Mouse (Mus musculus): ENCODE data around the gene Tnfrsf21. TPM values are rescaled to one million over a fixed set of nuclear protein-coding genes. Genes with fewer than 3 reads are reported as not detected.

The Tnfrsf21 gene
- polyA plus RNA-seq, 1 experiment from 2014 or later: 36.9 TPM

DNA sequence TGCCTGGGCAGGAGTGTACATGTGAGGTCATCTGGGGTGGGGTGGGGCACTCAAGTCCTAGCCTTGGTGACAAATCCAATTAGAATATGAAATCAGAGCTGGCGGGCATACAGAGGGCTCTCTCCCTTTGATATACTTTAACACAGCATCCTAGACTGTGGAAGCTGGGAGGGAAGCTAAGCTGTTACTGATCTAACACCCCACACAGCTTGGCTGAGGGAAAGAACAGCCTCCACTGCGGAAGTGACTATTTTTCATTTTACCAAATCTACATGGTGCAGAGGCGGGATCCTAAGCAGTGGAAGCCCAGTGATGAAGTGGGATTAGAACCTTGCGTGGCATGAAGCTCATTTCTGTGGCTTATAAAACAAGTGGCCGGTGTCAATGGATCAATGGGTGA, 4.7 kb downstream of the Tnfrsf21 start:
- 92% methylated on average over 5 of the region's 5 CpGs for WGBS
- no peak overlapping the region for H3K9ac ChIP-seq (ENCODE audit: low read length)
- no peaks in the 10 kb centered on the region for H3K27me3 ChIP-seq (ENCODE audit: control insufficient read depth, insufficient read depth, low read length)
- ATAC-seq (ENCODE audit: low FRiP score, low TSS enrichment) (no peak), DNase-seq (ENCODE audit: low spot score) (peak; percentile 29)
- no peaks in the 10 kb centered on the region for H3K9me3 ChIP-seq (ENCODE audit: control insufficient read depth, low read length)
- no peaks in the 10 kb centered on the region for H3K4me1 ChIP-seq (replicated peaks; ENCODE audit: control insufficient read depth, insufficient read depth)
- no peak overlapping the region for H3K4me2 ChIP-seq (replicated peaks; ENCODE audit: low read depth)
- TF ChIP-seq EP300 (optimal IDR thresholded peaks at IDR 0.05) (no peak), CTCF (IDR thresholded peaks at IDR 0.05; ENCODE audit: low read depth) (no peak)
- no peak overlapping the region for H3K27ac ChIP-seq (replicated peaks)
- no peak overlapping the region for H3K4me3 ChIP-seq (ENCODE audit: low read depth, low read length)
- H3K36me3 ChIP-seq (ENCODE audit: control insufficient read depth, insufficient read depth, low read length): no peaks in the 10 kb centered on the region

DNA sequence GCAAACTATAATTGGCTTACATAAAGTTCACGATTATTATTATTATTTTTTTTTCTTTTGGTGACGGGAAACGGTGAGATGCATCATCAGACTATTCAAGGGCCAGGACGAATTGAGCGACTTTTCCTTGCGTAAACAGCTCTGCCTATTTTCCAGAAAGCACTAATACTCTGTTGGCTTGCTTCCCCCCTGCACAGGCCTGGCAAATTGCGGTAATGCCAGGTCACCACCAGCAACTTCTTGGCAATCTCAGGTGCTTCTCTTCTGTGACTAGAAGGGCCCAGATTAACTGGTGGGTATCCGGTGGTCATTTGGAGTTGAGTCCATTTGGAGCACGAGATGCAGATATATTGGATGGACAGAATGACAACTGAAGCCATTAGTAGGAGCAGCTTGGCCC, 5.7 kb downstream of the Tnfrsf21 start:
- DNase-seq (ENCODE audit: low spot score): no peak
- Histone ChIP-seq H3K9me3 (ENCODE audit: control insufficient read depth, low read length) (no peaks in the 10 kb centered on the region), H3K9ac (ENCODE audit: low read length) (no peak overlapping the region), H3K4me1 (replicated peaks; ENCODE audit: control insufficient read depth, insufficient read depth) (no peaks in the 10 kb centered on the region), H3K27me3 (ENCODE audit: control insufficient read depth, insufficient read depth, low read length) (no peaks in the 10 kb centered on the region), H3K36me3 (ENCODE audit: control insufficient read depth, insufficient read depth, low read length) (no peaks in the 10 kb centered on the region), H3K4me2 (replicated peaks; ENCODE audit: low read depth) (no peak overlapping the region), H3K4me3 (ENCODE audit: low read depth, low read length) (no peak overlapping the region), H3K27ac (replicated peaks) (no peak overlapping the region)
- WGBS: 71% methylated on average over 9 of the region's 9 CpGs
- TF ChIP-seq EP300 (optimal IDR thresholded peaks at IDR 0.05) (no peak), CTCF (IDR thresholded peaks at IDR 0.05; ENCODE audit: low read depth) (no peak)
- no peak for ATAC-seq (ENCODE audit: low FRiP score, low TSS enrichment)

DNA sequence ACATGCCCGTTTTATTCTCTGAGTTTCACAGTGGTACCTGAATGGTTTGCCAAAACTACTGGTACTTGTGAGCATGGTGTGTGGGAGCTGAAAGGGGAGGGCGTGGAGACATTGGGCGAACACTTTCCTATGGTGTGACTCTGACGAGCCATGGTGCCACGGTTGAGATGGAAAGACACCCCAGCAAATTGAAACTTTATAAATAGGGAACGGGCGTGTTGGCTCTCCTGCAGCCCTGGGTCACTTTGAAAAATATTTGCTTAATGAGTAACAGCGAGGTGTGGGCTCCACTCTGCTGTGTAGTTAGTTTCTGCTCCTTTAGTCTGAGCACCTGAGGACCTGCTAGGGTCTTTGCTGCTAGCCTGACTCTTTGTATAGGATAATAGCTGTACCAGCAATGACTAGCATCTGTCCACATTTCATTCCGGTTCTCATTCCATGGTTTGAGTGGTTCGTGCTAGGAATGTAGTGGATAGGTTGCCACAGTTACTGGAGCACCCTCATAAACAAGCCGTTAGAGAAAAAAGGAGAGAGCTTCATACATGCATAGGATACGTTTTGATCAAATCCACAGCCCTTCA, 7.4 kb downstream of the Tnfrsf21 start:
- Histone ChIP-seq H3K27me3 (ENCODE audit: control insufficient read depth, insufficient read depth, low read length) (no peaks in the 10 kb centered on the region), H3K4me1 (replicated peaks; ENCODE audit: control insufficient read depth, insufficient read depth) (no peaks in the 10 kb centered on the region), H3K4me3 (ENCODE audit: low read depth, low read length) (no peak overlapping the region), H3K4me2 (replicated peaks; ENCODE audit: low read depth) (no peak overlapping the region), H3K9me3 (ENCODE audit: control insufficient read depth, low read length) (no peaks in the 10 kb centered on the region), H3K36me3 (ENCODE audit: control insufficient read depth, insufficient read depth, low read length) (no peaks in the 10 kb centered on the region), H3K27ac (replicated peaks) (no peak overlapping the region), H3K9ac (ENCODE audit: low read length) (no peak overlapping the region)
- ATAC-seq (ENCODE audit: low FRiP score, low TSS enrichment) (peak; percentile 55; the same call in 1 of the 2 replicates), DNase-seq (ENCODE audit: low spot score) (peak; percentile 49)
- WGBS: 55% methylated on average over 12 of the region's 12 CpGs
- TF ChIP-seq EP300 (optimal IDR thresholded peaks at IDR 0.05): no peak
- no peak for TF ChIP-seq CTCF (IDR thresholded peaks at IDR 0.05; ENCODE audit: low read depth)

DNA sequence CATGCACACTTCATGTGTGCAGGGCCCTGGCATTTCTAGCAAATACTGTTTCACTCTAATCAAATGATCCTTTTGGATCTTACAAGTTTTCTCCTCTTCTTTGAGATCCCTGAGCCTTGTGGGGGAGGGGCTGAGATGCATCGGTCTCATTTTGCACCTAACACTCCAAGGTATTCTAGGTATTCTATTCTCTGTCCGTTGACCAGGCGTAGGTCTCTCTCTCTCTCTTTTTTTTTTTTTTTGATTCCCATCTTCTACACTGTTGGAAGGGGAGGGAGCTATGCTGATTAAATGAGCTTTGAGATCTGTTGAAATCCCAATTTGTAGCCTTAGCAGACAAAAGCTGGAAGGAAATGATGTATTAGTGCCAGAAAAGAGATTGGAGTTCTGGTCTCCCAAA, 8.2 kb downstream of the Tnfrsf21 start:
- no peaks in the 10 kb centered on the region for H3K36me3 ChIP-seq (ENCODE audit: control insufficient read depth, insufficient read depth, low read length)
- no peaks in the 10 kb centered on the region for H3K9me3 ChIP-seq (ENCODE audit: control insufficient read depth, low read length)
- H3K4me2 ChIP-seq (replicated peaks; ENCODE audit: low read depth): no peak overlapping the region
- 83% methylated on average over 3 of the region's 3 CpGs for WGBS
- H3K4me1 ChIP-seq (replicated peaks; ENCODE audit: control insufficient read depth, insufficient read depth): no peaks in the 10 kb centered on the region
- no peak for DNase-seq (ENCODE audit: low spot score)
- no peaks in the 10 kb centered on the region for H3K27me3 ChIP-seq (ENCODE audit: control insufficient read depth, insufficient read depth, low read length)
- TF ChIP-seq EP300 (optimal IDR thresholded peaks at IDR 0.05) (no peak), CTCF (IDR thresholded peaks at IDR 0.05; ENCODE audit: low read depth) (no peak)
- no peak for ATAC-seq (ENCODE audit: low FRiP score, low TSS enrichment)
- H3K9ac ChIP-seq (ENCODE audit: low read length): no peak overlapping the region
- no peak overlapping the region for H3K27ac ChIP-seq (replicated peaks)
- no peak overlapping the region for H3K4me3 ChIP-seq (ENCODE audit: low read depth, low read length)

DNA sequence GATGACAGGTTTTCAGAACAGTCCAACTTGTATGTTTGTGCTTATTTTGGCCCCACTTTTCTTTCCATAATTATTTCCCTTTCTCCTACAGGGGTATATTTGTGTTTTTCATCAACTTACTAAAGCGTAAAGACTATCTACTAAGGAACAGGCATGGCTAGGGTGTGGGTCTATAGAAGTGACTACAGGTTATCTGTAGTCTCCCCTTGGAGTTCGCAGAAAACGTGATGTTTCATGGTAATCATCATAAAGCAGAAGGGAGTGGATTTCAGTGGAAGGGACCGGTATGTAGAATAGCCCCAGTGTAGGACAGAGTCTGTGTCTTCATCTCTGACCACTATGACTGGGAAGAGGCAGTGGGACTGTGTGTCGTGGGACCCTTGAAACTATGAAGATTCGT, 8.7 kb downstream of the Tnfrsf21 start:
- 77% methylated on average over 6 of the region's 6 CpGs for WGBS
- Histone ChIP-seq H3K4me3 (ENCODE audit: low read depth, low read length) (no peak overlapping the region), H3K4me1 (replicated peaks; ENCODE audit: control insufficient read depth, insufficient read depth) (no peaks in the 10 kb centered on the region), H3K36me3 (ENCODE audit: control insufficient read depth, insufficient read depth, low read length) (no peaks in the 10 kb centered on the region), H3K4me2 (replicated peaks; ENCODE audit: low read depth) (no peak overlapping the region), H3K27me3 (ENCODE audit: control insufficient read depth, insufficient read depth, low read length) (no peaks in the 10 kb centered on the region), H3K9ac (ENCODE audit: low read length) (no peak overlapping the region), H3K9me3 (ENCODE audit: control insufficient read depth, low read length) (no peaks in the 10 kb centered on the region), H3K27ac (replicated peaks) (no peak overlapping the region)
- DNase-seq (ENCODE audit: low spot score): no peak
- ATAC-seq (ENCODE audit: low FRiP score, low TSS enrichment): no peak
- TF ChIP-seq CTCF (IDR thresholded peaks at IDR 0.05; ENCODE audit: low read depth) (no peak), EP300 (optimal IDR thresholded peaks at IDR 0.05) (no peak)

DNA sequence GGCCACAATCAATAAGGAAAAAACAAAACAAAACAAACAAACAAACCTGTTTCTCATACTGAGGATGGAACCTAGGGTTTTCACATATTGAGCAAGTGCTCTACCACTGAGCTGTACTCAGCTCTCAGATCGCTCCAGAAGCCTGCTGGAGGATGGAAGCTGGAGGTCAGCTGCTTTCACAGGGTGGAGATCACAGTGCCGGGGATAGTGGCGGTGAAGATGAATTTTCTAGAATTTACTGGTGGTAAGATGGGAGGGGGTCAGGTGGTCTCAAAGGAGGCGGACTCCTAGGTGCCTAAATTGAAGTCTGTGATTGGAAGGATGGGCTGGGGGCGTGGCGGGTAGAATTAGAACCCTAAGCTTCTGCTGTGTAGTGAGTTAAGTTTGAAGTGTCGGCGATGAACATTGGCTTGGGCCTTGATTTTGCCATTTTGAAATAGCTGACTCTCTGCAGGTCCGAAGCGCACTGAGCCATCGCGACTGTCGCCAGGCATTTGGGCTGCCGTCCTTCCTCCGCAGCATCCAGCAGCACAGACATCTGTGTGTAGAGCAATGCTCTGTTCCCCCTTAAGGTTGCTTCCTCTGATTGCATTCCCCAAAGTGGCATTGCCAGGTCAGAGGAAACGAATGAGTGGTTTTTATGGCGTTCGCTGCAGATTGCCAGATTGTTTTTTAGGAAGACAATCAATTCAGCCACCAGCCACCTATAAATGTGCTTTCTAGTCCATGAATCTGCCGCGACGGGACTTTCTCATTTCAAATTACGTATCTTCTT, 9.7 kb downstream of the Tnfrsf21 start:
- DNase-seq (ENCODE audit: low spot score): no peak

More for the DNA sequence above, 9.7 kb downstream of the Tnfrsf21 start:
- no peak for ATAC-seq (ENCODE audit: low FRiP score, low TSS enrichment)
- Histone ChIP-seq H3K4me1 (replicated peaks; ENCODE audit: control insufficient read depth, insufficient read depth) (no peaks in the 10 kb centered on the region), H3K27ac (replicated peaks) (no peak overlapping the region), H3K36me3 (ENCODE audit: control insufficient read depth, insufficient read depth, low read length) (no peaks in the 10 kb centered on the region), H3K9ac (ENCODE audit: low read length) (no peak overlapping the region), H3K4me2 (replicated peaks; ENCODE audit: low read depth) (no peak overlapping the region), H3K4me3 (ENCODE audit: low read depth, low read length) (no peak overlapping the region), H3K9me3 (ENCODE audit: control insufficient read depth, low read length) (no peaks in the 10 kb centered on the region), H3K27me3 (ENCODE audit: control insufficient read depth, insufficient read depth, low read length) (no peaks in the 10 kb centered on the region)
- 93% methylated on average over 22 of the region's 22 CpGs for WGBS
- no peak for TF ChIP-seq EP300 (optimal IDR thresholded peaks at IDR 0.05)

Data from stomach, postnatal 0 days (tissue).